Mouse (Mus musculus): Measurements from ENCODE around the gene Spp2. TPM values are rescaled to one million over a fixed set of nuclear protein-coding genes. Genes with fewer than 3 reads are reported as not detected.
"Not testable (repeated sequence)": the region's sequence is repeated elsewhere in the genome, so short reads cannot be mapped to it uniquely, and the experiment has no call there.

Gene Spp2
- polyA plus RNA-seq, 1 experiment from 2014 or later = not detected

GRCm38 (mm10) chr1:88434057-88434456 lies 27.3 kb downstream of the Spp2 start:
- WGBS = 71% methylated on average over 4 of the region's 4 CpGs
- no peak for ATAC-seq (ENCODE audit: insufficient number of reproducible peaks, insufficient read depth, low FRiP score, low read depth)

DNA sequence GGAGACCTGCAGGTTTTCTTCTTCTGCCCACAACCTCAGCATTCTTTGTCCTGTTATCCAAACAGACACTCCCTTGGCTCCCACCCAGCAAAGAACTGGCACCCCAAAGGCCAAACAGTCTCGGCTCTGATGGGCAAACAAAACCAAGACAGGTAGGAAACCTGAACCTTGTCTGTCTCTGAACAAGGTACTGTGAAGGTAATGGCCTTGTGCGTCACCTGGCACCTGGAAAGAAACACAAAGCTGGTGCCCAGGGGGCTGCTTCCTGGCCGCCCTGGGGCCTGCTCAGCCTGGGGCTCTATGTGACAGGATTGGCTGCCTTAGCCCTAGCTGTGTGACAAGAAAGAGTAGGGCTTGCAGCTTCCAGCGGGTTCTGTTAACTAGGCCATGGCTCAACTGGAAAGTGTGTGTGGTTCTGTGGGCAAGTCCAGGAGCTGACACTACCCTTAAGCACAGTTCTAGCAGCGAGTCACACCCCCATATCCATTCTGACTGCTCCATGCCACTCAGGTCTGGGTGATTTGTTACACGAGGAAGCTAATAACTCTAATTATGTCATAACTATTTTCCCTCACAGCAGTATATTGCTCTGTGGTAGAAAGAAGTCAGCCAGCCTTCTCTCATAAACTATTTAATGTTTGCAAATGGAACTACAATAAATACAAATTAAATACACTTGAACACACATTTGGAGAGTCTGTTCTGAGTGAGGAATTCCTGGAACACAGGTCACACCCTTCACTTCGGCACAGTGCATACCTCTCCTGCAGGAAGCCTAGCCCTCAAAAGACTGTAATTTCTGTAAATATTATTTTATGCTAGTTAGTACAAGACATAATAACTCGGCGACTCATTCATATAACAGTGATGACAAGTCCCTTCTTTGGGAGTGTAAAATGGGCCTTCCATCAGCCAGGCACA lies 30.7 kb downstream of the Spp2 start:
- Histone ChIP-seq H3K27ac (replicated peaks in 1 of 2; ENCODE audit: control insufficient read depth in 1 of 2, insufficient read depth in 1 of 2, low read depth in 2 of 2, low read length in 2 of 2) (no peak overlapping the region), H3K4me3 (ENCODE audit: control insufficient read depth in 1 of 2, insufficient read depth in 1 of 2, low read depth in 1 of 2, low read length in 2 of 2) (no peak overlapping the region), H3K36me3 (ENCODE audit: control insufficient read depth, insufficient read depth, low read length) (no peaks in the 10 kb centered on the region), H3K9ac (ENCODE audit: low read length) (no peak overlapping the region), H3K9me3 (ENCODE audit: control insufficient read depth, low read length) (no peaks in the 10 kb centered on the region), H3K4me1 (ENCODE audit: control insufficient read depth in 2 of 2, insufficient read depth in 2 of 2, low read length in 2 of 2) (no peaks in the 10 kb centered on the region), H3K4me2 (ENCODE audit: low read length) (no peak overlapping the region), H3K27me3 (ENCODE audit: control insufficient read depth, insufficient read depth, low read length) (no peaks in the 10 kb centered on the region)
- ATAC-seq (ENCODE audit: insufficient number of reproducible peaks, insufficient read depth, low FRiP score, low read depth) = no peak
- WGBS = 74% methylated on average over 9 of the region's 9 CpGs

More at GRCm38 (mm10) chr1:88434057-88434456, 27.3 kb downstream of the Spp2 start:
- H3K4me2 ChIP-seq (ENCODE audit: low read length) = no peak overlapping the region
- no peak overlapping the region for H3K27ac ChIP-seq (replicated peaks in 1 of 2; ENCODE audit: control insufficient read depth in 1 of 2, insufficient read depth in 1 of 2, low read depth in 2 of 2, low read length in 2 of 2)
- H3K4me3 ChIP-seq (ENCODE audit: control insufficient read depth in 1 of 2, insufficient read depth in 1 of 2, low read depth in 1 of 2, low read length in 2 of 2) = no peak overlapping the region
- no peaks in the 10 kb centered on the region for H3K4me1 ChIP-seq (ENCODE audit: control insufficient read depth in 2 of 2, insufficient read depth in 2 of 2, low read length in 2 of 2)
- H3K36me3 ChIP-seq (ENCODE audit: control insufficient read depth, insufficient read depth, low read length) = no peaks in the 10 kb centered on the region
- H3K9ac ChIP-seq (ENCODE audit: low read length) = no peak overlapping the region
- no peaks in the 10 kb centered on the region for H3K9me3 ChIP-seq (ENCODE audit: control insufficient read depth, low read length)
- no peaks in the 10 kb centered on the region for H3K27me3 ChIP-seq (ENCODE audit: control insufficient read depth, insufficient read depth, low read length)

DNA sequence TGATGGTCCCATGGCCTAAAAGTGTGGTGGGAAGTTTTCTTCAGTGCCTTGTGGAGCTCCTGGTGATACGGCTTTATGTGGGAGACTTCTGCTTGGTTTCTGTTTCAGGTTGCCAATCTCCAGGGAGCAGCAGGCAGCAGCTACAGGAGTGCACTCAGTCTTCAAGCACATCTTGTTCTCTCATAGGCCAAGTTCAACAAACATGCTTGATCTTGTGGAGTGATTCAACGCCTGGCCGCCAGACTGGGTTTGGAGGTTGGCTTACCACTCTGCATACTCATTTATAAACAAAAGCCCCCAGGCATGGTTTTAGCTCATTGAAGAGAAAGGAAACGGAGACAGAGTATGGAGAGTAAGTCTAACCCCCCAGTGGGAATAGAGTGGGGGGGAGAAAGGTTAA lies 36.6 kb downstream of the Spp2 start:
- no peaks in the 10 kb centered on the region for H3K27me3 ChIP-seq (ENCODE audit: control insufficient read depth, insufficient read depth, low read length)
- H3K4me2 ChIP-seq (ENCODE audit: low read length) = no peak overlapping the region
- no peaks in the 10 kb centered on the region for H3K4me1 ChIP-seq (ENCODE audit: control insufficient read depth in 2 of 2, insufficient read depth in 2 of 2, low read length in 2 of 2)
- 77% methylated on average over 4 of the region's 4 CpGs for WGBS
- H3K4me3 ChIP-seq (ENCODE audit: control insufficient read depth in 1 of 2, insufficient read depth in 1 of 2, low read depth in 1 of 2, low read length in 2 of 2) = no peak overlapping the region
- no peak overlapping the region for H3K9ac ChIP-seq (ENCODE audit: low read length)
- H3K9me3 ChIP-seq (ENCODE audit: control insufficient read depth, low read length) = no peaks in the 10 kb centered on the region
- H3K36me3 ChIP-seq (ENCODE audit: control insufficient read depth, insufficient read depth, low read length) = no peaks in the 10 kb centered on the region
- ATAC-seq (ENCODE audit: insufficient number of reproducible peaks, insufficient read depth, low FRiP score, low read depth) = no peak
- no peak overlapping the region for H3K27ac ChIP-seq (replicated peaks in 1 of 2; ENCODE audit: control insufficient read depth in 1 of 2, insufficient read depth in 1 of 2, low read depth in 2 of 2, low read length in 2 of 2)

GRCm38 (mm10) chr1:88445400-88445799 lies 38.6 kb downstream of the Spp2 start:
- no peaks in the 10 kb centered on the region for H3K4me1 ChIP-seq (ENCODE audit: control insufficient read depth in 2 of 2, insufficient read depth in 2 of 2, low read length in 2 of 2)
- no peak overlapping the region for H3K27ac ChIP-seq (replicated peaks in 1 of 2; ENCODE audit: control insufficient read depth in 1 of 2, insufficient read depth in 1 of 2, low read depth in 2 of 2, low read length in 2 of 2)
- ATAC-seq (ENCODE audit: insufficient number of reproducible peaks, insufficient read depth, low FRiP score, low read depth) = no peak
- H3K4me3 ChIP-seq (ENCODE audit: control insufficient read depth in 1 of 2, insufficient read depth in 1 of 2, low read depth in 1 of 2, low read length in 2 of 2) = no peak overlapping the region
- no peaks in the 10 kb centered on the region for H3K27me3 ChIP-seq (ENCODE audit: control insufficient read depth, insufficient read depth, low read length)
- no peaks in the 10 kb centered on the region for H3K36me3 ChIP-seq (ENCODE audit: control insufficient read depth, insufficient read depth, low read length)
- H3K9ac ChIP-seq (ENCODE audit: low read length) = no peak overlapping the region
- 72% methylated on average over 4 of the region's 4 CpGs for WGBS
- H3K9me3 ChIP-seq (ENCODE audit: control insufficient read depth, low read length) = no peaks in the 10 kb centered on the region
- H3K4me2 ChIP-seq (ENCODE audit: low read length) = no peak overlapping the region

GRCm38 (mm10) chr1:88446270-88447030 lies 39.7 kb downstream of the Spp2 start:
- Histone ChIP-seq H3K4me3 (ENCODE audit: control insufficient read depth in 1 of 2, insufficient read depth in 1 of 2, low read depth in 1 of 2, low read length in 2 of 2) (no peak overlapping the region), H3K36me3 (ENCODE audit: control insufficient read depth, insufficient read depth, low read length) (no peaks in the 10 kb centered on the region), H3K9ac (ENCODE audit: low read length) (no peak overlapping the region), H3K27ac (replicated peaks in 1 of 2; ENCODE audit: control insufficient read depth in 1 of 2, insufficient read depth in 1 of 2, low read depth in 2 of 2, low read length in 2 of 2) (no peak overlapping the region), H3K4me1 (ENCODE audit: control insufficient read depth in 2 of 2, insufficient read depth in 2 of 2, low read length in 2 of 2) (no peaks in the 10 kb centered on the region), H3K27me3 (ENCODE audit: control insufficient read depth, insufficient read depth, low read length) (no peaks in the 10 kb centered on the region), H3K9me3 (ENCODE audit: control insufficient read depth, low read length) (no peaks in the 10 kb centered on the region), H3K4me2 (ENCODE audit: low read length) (no peak overlapping the region)
- WGBS = 86% methylated on average over 16 of the region's 16 CpGs
- no peak for ATAC-seq (ENCODE audit: insufficient number of reproducible peaks, insufficient read depth, low FRiP score, low read depth)

DNA sequence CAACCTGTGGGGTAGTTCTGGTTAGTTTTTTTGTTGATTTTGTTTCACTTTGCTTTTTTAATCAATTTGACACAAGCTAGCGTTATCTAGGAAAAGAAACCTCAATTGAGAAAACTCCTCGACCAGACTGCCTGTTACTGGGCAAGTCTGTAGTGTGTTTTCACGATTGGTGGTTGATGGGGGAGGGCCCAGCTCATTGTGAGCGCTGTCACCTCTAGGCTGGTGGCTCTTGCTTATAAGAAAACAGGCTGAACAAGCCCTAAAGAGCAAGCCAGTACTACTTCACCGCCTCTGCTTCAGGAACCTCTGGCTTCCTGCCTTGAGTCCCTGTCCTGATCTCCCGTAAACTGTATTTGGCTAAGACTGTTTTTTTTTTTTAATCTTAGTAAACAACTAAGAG lies 40.7 kb downstream of the Spp2 start:
- no peak overlapping the region for H3K27ac ChIP-seq (replicated peaks in 1 of 2; ENCODE audit: control insufficient read depth in 1 of 2, insufficient read depth in 1 of 2, low read depth in 2 of 2, low read length in 2 of 2)
- H3K27me3 ChIP-seq (ENCODE audit: control insufficient read depth, insufficient read depth, low read length) = no peaks in the 10 kb centered on the region
- H3K4me1 ChIP-seq (ENCODE audit: control insufficient read depth in 2 of 2, insufficient read depth in 2 of 2, low read length in 2 of 2) = no peaks in the 10 kb centered on the region
- ATAC-seq (ENCODE audit: insufficient number of reproducible peaks, insufficient read depth, low FRiP score, low read depth) = no peak
- no peaks in the 10 kb centered on the region for H3K9me3 ChIP-seq (ENCODE audit: control insufficient read depth, low read length)
- H3K4me3 ChIP-seq (ENCODE audit: control insufficient read depth in 1 of 2, insufficient read depth in 1 of 2, low read depth in 1 of 2, low read length in 2 of 2) = no peak overlapping the region
- no peaks in the 10 kb centered on the region for H3K36me3 ChIP-seq (ENCODE audit: control insufficient read depth, insufficient read depth, low read length)
- 27% methylated on average over 6 of the region's 6 CpGs for WGBS
- no peak overlapping the region for H3K4me2 ChIP-seq (ENCODE audit: low read length)
- H3K9ac ChIP-seq (ENCODE audit: low read length) = no peak overlapping the region

- not testable (repeated sequence) for H3K4me1 ChIP-seq (ENCODE audit: control insufficient read depth in 2 of 2, insufficient read depth in 2 of 2, low read length in 2 of 2); H3K9ac ChIP-seq (ENCODE audit: low read length); H3K4me3 ChIP-seq (ENCODE audit: control insufficient read depth in 1 of 2, insufficient read depth in 1 of 2, low read depth in 1 of 2, low read length in 2 of 2); ATAC-seq (ENCODE audit: insufficient number of reproducible peaks, insufficient read depth, low FRiP score, low read depth); H3K9me3 ChIP-seq (ENCODE audit: control insufficient read depth, low read length); H3K4me2 ChIP-seq (ENCODE audit: low read length); H3K36me3 ChIP-seq (ENCODE audit: control insufficient read depth, insufficient read depth, low read length); H3K27ac ChIP-seq (replicated peaks in 1 of 2; ENCODE audit: control insufficient read depth in 1 of 2, insufficient read depth in 1 of 2, low read depth in 2 of 2, low read length in 2 of 2); H3K27me3 ChIP-seq (ENCODE audit: control insufficient read depth, insufficient read depth, low read length)
- 83% methylated on average over 3 of the region's 3 CpGs for WGBS
Observed at GRCm38 (mm10) chr1:88448094-88448493, 41.3 kb downstream of the Spp2 start.

Measured in heart, embryonic 14.5 days (tissue).